Mouse (Mus musculus): ENCODE results near the gene Wipf1. TPM values are rescaled to one million over a fixed set of nuclear protein-coding genes. Genes with fewer than 3 reads are reported as not detected.

Gene Wipf1
- total RNA-seq, 2 experiments from 2014 or later, result 9.8 to 10.4 TPM

GRCm38 (mm10) chr2:73475519-73475918 lies 54.0 kb downstream of the Wipf1 start:
- no peak for DNase-seq (ENCODE audit: extremely low spot score in 1 of 2, low spot score in 1 of 2)

GRCm38 (mm10) chr2:73472130-73472529 lies 57.4 kb downstream of the Wipf1 start:
- no peak for DNase-seq (ENCODE audit: extremely low spot score in 1 of 2, low spot score in 1 of 2)

- no peak for DNase-seq (ENCODE audit: extremely low spot score in 1 of 2, low spot score in 1 of 2)
Measured at GRCm38 (mm10) chr2:73470146-73470630, 59.3 kb downstream of the Wipf1 start.

- DNase-seq (ENCODE audit: extremely low spot score in 1 of 2, low spot score in 1 of 2), result no peak
Measured at GRCm38 (mm10) chr2:73469552-73469951, 60.0 kb downstream of the Wipf1 start.

- no peak for DNase-seq (ENCODE audit: extremely low spot score in 1 of 2, low spot score in 1 of 2)
Measured at GRCm38 (mm10) chr2:73468993-73469392, 60.5 kb downstream of the Wipf1 start.

GRCm38 (mm10) chr2:73467071-73467851 lies 62.3 kb downstream of the Wipf1 start:
- DNase-seq (ENCODE audit: extremely low spot score in 1 of 2, low spot score in 1 of 2), result no peak

- DNase-seq (ENCODE audit: extremely low spot score in 1 of 2, low spot score in 1 of 2), result no peak
Measured at GRCm38 (mm10) chr2:73466481-73466880, 63.1 kb downstream of the Wipf1 start.

- DNase-seq (ENCODE audit: extremely low spot score in 1 of 2, low spot score in 1 of 2), result no peak
Measured at GRCm38 (mm10) chr2:73463431-73464194, 65.9 kb downstream of the Wipf1 start.

- no peak for DNase-seq (ENCODE audit: extremely low spot score in 1 of 2, low spot score in 1 of 2)
Measured at GRCm38 (mm10) chr2:73462757-73463339, 66.7 kb downstream of the Wipf1 start.

- DNase-seq (ENCODE audit: extremely low spot score in 1 of 2, low spot score in 1 of 2), result no peak
Measured at GRCm38 (mm10) chr2:73462265-73462664, 67.3 kb downstream of the Wipf1 start.

- DNase-seq (ENCODE audit: extremely low spot score in 1 of 2, low spot score in 1 of 2), result no peak
Measured at GRCm38 (mm10) chr2:73460168-73460567, 69.4 kb downstream of the Wipf1 start.

GRCm38 (mm10) chr2:73459607-73460153 lies 69.9 kb downstream of the Wipf1 start:
- no peak for DNase-seq (ENCODE audit: extremely low spot score in 1 of 2, low spot score in 1 of 2)

GRCm38 (mm10) chr2:73456886-73457285 lies 72.6 kb downstream of the Wipf1 start:
- DNase-seq (ENCODE audit: extremely low spot score in 1 of 2, low spot score in 1 of 2), result no peak

- DNase-seq (ENCODE audit: extremely low spot score in 1 of 2, low spot score in 1 of 2), result no peak
Measured at GRCm38 (mm10) chr2:73456154-73456553, 73.4 kb downstream of the Wipf1 start.

GRCm38 (mm10) chr2:73455541-73455940 lies 74.0 kb downstream of the Wipf1 start:
- DNase-seq (ENCODE audit: extremely low spot score in 1 of 2, low spot score in 1 of 2), result no peak

GRCm38 (mm10) chr2:73454682-73455081 lies 74.9 kb downstream of the Wipf1 start:
- DNase-seq (ENCODE audit: extremely low spot score in 1 of 2, low spot score in 1 of 2), result no peak

- no peak for DNase-seq (ENCODE audit: extremely low spot score in 1 of 2, low spot score in 1 of 2)
Measured at GRCm38 (mm10) chr2:73454186-73454585, 75.3 kb downstream of the Wipf1 start.

GRCm38 (mm10) chr2:73453717-73454116 lies 75.8 kb downstream of the Wipf1 start:
- DNase-seq (ENCODE audit: extremely low spot score in 1 of 2, low spot score in 1 of 2), result no peak

- DNase-seq (ENCODE audit: extremely low spot score in 1 of 2, low spot score in 1 of 2), result no peak
Measured at GRCm38 (mm10) chr2:73453085-73453484, 76.4 kb downstream of the Wipf1 start.

GRCm38 (mm10) chr2:73452556-73452955 lies 77.0 kb downstream of the Wipf1 start:
- no peak for DNase-seq (ENCODE audit: extremely low spot score in 1 of 2, low spot score in 1 of 2)

GRCm38 (mm10) chr2:73451541-73451940 lies 78.0 kb downstream of the Wipf1 start:
- no peak for DNase-seq (ENCODE audit: extremely low spot score in 1 of 2, low spot score in 1 of 2)
